Mouse (Mus musculus) left cerebral cortex, adult 6 months (tissue): Measurements from ENCODE around the gene A930017K11Rik. TPM values are rescaled to one million over a fixed set of nuclear protein-coding genes. Genes with fewer than 3 reads are reported as not detected.

ENCODE experiments used
- long read RNA-seq, 2 experiments: library from polyadenylated mRNA; unstranded; transcript quantifications; one replicate each; pipeline ENCODE4 v2.0.0; 2019 to 2020
- polyA plus RNA-seq: library from polyadenylated mRNA; unstranded; fragments of <200 nt; fragmentation: Nextera tagmentation; gene quantifications from 2 replicates; pipeline ENCODE4 v1.2.3, GENCODE M21; 2021

Gene A930017K11Rik
- polyA plus RNA-seq: 0.49 and 0.78 TPM in 2 replicates
- long read RNA-seq, experiment 1, partial matches to known transcripts: 0 of 6 reads
- long read RNA-seq, experiment 1, other reads (novel, unspliced or antisense): 5 of 6 reads
- long read RNA-seq, experiment 2: 0 reads

GRCm38 (mm10) chr17:25951803-25952623, at the start of gene A930017K11Rik:
TSS of gene A930017K11Rik (minus strand) at chr17:25952565.

GRCm38 (mm10) chr17:25985306-25986294, 33.2 kb upstream of the A930017K11Rik start, which contains the start of gene Capn15:
TSS of gene Capn15 (minus strand) at chr17:25985796.

GRCm38 (mm10) chr17:25944366-25945163, 7.8 kb downstream of the A930017K11Rik start, which contains the start of the genes Pigq and Nhlrc4:
TSS of gene Pigq (minus strand) at chr17:25944936.
TSS of gene Nhlrc4 (minus strand) at chr17:25944961.

GRCm38 (mm10) chr17:25919144-25919785, 33.1 kb downstream of the A930017K11Rik start, which contains the start of gene Rab40c:
TSS of gene Rab40c (minus strand) at chr17:25919727.

Other genes with a start within 250 kb of the A930017K11Rik start
- gene Gng13, start 235.4 kb downstream of the A930017K11Rik start, polyA plus RNA-seq: 835 and 992 TPM in 2 replicates
- 0.97 and 1.5 TPM in 2 replicates for gene Chtf18, start 225.1 kb downstream of the A930017K11Rik start, polyA plus RNA-seq
- 59.3 and 64.4 TPM in 2 replicates for gene Rpusd1, start 224.9 kb downstream of the A930017K11Rik start, polyA plus RNA-seq
- gene Mslnl, start 216.5 kb downstream of the A930017K11Rik start, polyA plus RNA-seq: 0.20 and 0.21 TPM in 2 replicates
- gene Msln, start 198.2 kb downstream of the A930017K11Rik start, polyA plus RNA-seq: 0.72 and 1.0 TPM in 2 replicates
- 27.4 and 37.4 TPM in 2 replicates for gene Narfl, start 178.8 kb downstream of the A930017K11Rik start, polyA plus RNA-seq
- 114 and 123 TPM in 2 replicates for gene Haghl, start 166.9 kb downstream of the A930017K11Rik start, polyA plus RNA-seq
- gene Ccdc78, start 166.0 kb downstream of the A930017K11Rik start, polyA plus RNA-seq: 0.31 and 0.39 TPM in 2 replicates
- 147 and 187 TPM in 2 replicates for gene Fam173a, start 159.7 kb downstream of the A930017K11Rik start, polyA plus RNA-seq
- gene AC134908.4, start 156.9 kb downstream of the A930017K11Rik start, polyA plus RNA-seq: 4.0 and 5.4 TPM in 2 replicates
- gene Metrn, start 155.4 kb downstream of the A930017K11Rik start, polyA plus RNA-seq: 11.7 and 12.8 TPM in 2 replicates
- gene Fbxl16, start 143.5 kb downstream of the A930017K11Rik start, polyA plus RNA-seq: 213 and 331 TPM in 2 replicates
- gene Wdr24, start 128.9 kb downstream of the A930017K11Rik start, polyA plus RNA-seq: 12.1 and 16.0 TPM in 2 replicates
- gene Jmjd8, start 123.7 kb downstream of the A930017K11Rik start, polyA plus RNA-seq: 31.5 and 33.5 TPM in 2 replicates
- gene Stub1, start 119.2 kb downstream of the A930017K11Rik start, polyA plus RNA-seq: 348 and 416 TPM in 2 replicates
- 10.7 and 55.8 TPM in 2 replicates for gene Rhbdl1, start 115.3 kb downstream of the A930017K11Rik start, polyA plus RNA-seq
- gene Gm20683, start 110.8 kb downstream of the A930017K11Rik start, polyA plus RNA-seq: 1.4 and 5.1 TPM in 2 replicates
- gene Rhot2, start 107.7 kb downstream of the A930017K11Rik start, polyA plus RNA-seq: 7.3 and 8.2 TPM in 2 replicates
- 1.5 and 2.0 TPM in 2 replicates for gene Wdr90, start 91.1 kb downstream of the A930017K11Rik start, polyA plus RNA-seq
- gene Mcrip2, start 83.8 kb downstream of the A930017K11Rik start, polyA plus RNA-seq: 35.6 and 38.4 TPM in 2 replicates
- gene Mettl26, start 77.5 kb downstream of the A930017K11Rik start, polyA plus RNA-seq: 65.7 and 79.7 TPM in 2 replicates
- gene Wfikkn1, start 71.7 kb downstream of the A930017K11Rik start, polyA plus RNA-seq: 0.06 and 0.07 TPM in 2 replicates
- 8.7 and 18.7 TPM in 2 replicates for gene Rab40c, start 32.8 kb downstream of the A930017K11Rik start, polyA plus RNA-seq
- gene Pigq, start 7.6 kb downstream of the A930017K11Rik start, polyA plus RNA-seq: 94.5 and 96.0 TPM in 2 replicates
- 0.26 and 0.48 TPM in 2 replicates for gene Nhlrc4, start 7.6 kb downstream of the A930017K11Rik start, polyA plus RNA-seq
- 9.2 and 14.4 TPM in 2 replicates for gene Capn15, start 33.2 kb upstream of the A930017K11Rik start, polyA plus RNA-seq
- 7.5 and 13.3 TPM in 2 replicates for gene Rab11fip3, start 117.0 kb upstream of the A930017K11Rik start, polyA plus RNA-seq
- gene Decr2, start 137.8 kb upstream of the A930017K11Rik start, polyA plus RNA-seq: 39.5 and 46.4 TPM in 2 replicates
- gene Nme4, start 143.0 kb upstream of the A930017K11Rik start, polyA plus RNA-seq: 6.0 and 6.4 TPM in 2 replicates
- gene Tmem8, start 160.7 kb upstream of the A930017K11Rik start, polyA plus RNA-seq: 3.1 TPM in 2 replicates
- 164 and 186 TPM in 2 replicates for gene Mrpl28, start 170.9 kb upstream of the A930017K11Rik start, polyA plus RNA-seq
- 2.6 and 2.9 TPM in 2 replicates for gene Axin1, start 186.1 kb upstream of the A930017K11Rik start, polyA plus RNA-seq
- gene Pdia2, start 246.5 kb upstream of the A930017K11Rik start, polyA plus RNA-seq: not detected in 2 replicates